Mouse (Mus musculus) heart, adult 18-20 months (tissue): ENCODE measurements around the gene Ptgir. TPM values are rescaled to one million over a fixed set of nuclear protein-coding genes. Genes with fewer than 3 reads are reported as not detected.

ENCODE experiments used
- DNase-seq, 2 experiments: peaks; one replicate each; pipeline ENCODE4 v3.0.0; 2021 to 2022; ENCODE audit warnings: mixed read lengths in 1 of 2
- long read RNA-seq, 2 experiments: library from polyadenylated mRNA; stranded (forward); transcript quantifications; one replicate each; pipeline ENCODE4 v2.0.0; 2021
- total RNA-seq, 2 experiments: library from RNA; stranded (reverse); gene quantifications; 2 replicates each; pipeline ENCODE4 v1.2.3; 2021

The Ptgir gene
- 1 to 10 TPM; 1.5 TPM for total RNA-seq
- long read RNA-seq, experiment 1, partial matches to known transcripts: 0 of 3 reads
- long read RNA-seq, experiment 1, other reads (novel, unspliced or antisense): 1 of 3 reads
- long read RNA-seq, experiment 2: 0 reads

DNA sequence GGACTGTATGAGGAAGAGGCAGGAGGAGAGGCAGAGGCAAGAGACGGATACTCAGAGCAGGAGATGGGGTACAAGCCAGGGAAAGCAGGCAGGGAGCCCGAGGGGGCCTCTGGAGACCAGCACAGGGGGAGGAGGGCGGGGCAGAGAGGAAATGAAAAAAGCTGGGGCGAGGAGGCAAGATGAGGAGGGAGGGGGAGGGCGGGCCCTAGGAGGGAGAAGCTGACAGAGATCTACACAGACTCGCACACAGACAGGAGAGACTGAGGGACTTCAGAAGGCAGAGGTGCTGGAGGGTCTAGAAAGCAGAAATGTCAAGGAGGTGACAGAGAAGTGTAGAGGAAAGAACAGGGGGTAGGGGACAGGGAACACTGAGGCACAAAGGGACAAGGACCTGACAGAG lies at the start of gene Ptgir:
TSS of gene Ptgir (plus strand) at position 210 of the 400 bp plus-strand sequence.
- DNase-seq: peak; percentile 88 to 90

DNA sequence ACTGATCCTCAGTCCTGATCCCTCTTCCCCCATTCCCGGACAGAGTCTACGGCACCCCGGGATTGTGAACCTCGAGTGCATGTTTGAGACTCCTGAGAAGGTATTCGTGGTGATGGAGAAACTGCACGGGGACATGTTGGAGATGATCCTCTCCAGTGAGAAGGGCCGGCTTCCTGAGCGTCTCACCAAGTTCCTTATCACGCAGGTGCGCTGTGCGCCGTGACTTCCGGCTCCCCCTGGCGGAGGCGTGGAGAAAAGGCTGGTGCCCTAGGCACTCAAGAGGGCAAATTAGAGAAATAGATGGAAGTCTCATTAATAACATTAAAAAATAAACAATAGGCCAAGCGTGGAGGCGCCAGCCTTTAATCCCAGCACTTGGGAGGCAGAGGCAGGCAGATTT lies 48.0 kb upstream of the Ptgir start:
- peak; percentile 28 to 51 for DNase-seq

DNA sequence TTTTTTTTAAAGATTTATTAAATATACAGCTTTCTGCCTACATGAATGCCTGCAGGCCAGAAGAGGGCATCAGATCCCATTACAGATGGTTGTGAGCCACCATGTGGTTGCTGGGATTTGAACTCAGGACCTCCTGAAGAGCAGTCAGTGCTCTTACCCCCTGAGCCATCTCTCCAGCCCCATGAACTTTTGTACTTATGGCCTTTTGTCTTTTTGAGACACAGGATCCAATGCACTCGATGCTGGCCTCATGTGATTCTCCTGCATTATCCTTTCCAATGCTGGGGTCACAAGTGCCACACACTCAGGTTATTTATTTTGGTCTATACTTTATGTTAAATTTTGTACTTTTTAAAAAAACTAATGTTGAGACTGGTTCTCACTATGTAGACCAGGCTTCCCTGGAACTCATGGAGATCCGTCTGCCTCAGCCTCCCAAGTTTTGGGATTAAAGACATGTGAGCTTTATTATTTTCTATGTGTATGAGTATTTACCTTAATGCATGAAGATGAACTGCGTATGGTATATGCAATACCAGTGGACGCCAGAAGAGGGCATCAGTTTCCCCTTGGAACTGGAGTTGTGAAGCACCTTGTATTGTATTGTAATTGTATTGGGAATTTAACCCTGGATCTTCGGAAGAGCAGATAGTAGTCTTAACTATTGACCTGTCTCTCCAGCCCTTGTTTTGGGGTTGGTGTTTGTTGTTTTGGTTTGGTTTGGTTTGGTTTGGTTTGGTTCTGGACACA lies 46.2 kb upstream of the Ptgir start:
- DNase-seq: peak; percentile 37 to 81

DNA sequence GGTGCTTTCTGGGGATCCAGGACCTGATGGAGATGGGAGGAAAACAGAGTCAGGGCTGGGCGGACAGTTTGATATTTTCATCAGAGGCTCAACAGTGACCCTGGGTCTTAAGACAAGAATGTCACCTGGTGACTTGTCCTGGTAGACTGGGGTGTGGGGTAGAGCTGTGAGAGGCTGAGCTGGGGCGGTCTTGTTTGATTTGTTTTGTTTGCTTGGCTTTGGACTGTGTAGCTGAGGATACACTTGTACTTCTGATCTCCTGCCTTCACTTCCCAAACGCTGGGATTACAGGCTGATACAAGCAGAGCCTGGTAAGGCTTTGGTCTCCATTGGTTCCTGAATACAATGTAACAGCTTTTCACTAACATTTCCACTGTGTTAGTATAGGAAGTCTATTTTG lies 38.8 kb upstream of the Ptgir start:
- no peak for DNase-seq

DNA sequence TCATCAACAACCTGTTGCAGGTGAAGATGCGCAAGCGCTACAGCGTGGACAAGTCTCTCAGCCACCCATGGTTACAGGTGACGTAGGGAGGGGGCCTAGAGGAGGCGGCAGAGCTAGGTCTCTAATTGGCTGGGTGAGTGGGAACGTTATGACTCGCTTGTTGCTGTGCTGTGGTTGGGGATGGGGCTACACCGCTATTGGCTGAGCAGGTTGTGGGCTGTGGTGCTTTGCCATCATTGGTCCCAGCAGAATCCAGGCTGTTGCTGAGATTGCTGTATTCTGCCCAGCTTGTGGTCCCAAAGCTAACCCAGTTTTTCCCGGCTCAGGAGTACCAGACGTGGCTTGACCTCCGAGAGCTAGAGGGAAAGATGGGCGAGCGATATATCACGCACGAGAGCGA lies 36.8 kb upstream of the Ptgir start:
- no peak for DNase-seq

DNA sequence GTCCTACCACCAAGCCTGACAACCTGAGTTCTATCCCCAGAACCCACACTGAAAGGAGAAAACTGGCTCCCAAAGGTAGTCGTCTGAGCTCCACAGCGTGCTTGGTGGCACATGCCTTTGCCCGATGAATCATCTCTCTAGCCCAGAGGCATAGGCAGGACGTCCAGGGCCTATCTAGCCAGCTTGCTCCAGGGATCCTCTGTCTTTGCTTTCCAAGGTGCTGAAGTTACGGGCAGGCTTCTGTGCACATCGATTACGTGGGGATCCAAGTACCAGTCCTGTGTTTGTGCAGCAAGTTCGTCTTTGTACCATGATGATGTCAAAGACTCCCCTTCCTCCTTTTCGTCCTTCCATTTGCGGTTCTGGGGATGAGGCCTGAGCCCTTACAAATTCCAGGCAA lies 34.7 kb upstream of the Ptgir start:
- DNase-seq: no peak

DNA sequence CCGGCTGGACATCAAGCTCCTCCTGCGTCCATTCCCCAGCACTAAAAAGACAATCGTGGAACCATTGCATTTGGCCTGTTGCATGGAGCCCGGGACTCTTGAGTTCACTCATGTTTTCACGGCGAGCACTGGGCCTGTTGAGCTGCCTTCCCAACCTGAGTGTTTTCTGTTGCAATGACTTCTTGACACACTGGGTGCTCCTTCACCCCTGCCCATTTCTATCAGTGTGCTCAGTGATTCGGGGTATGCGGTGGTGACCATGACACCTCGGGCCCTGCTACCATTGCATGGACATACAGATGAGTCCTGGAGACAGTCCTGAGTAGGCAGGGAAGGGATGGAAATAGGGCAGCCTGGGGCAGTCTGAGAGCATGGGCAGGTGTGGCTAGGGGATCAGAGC lies 33.8 kb upstream of the Ptgir start:
- no peak for DNase-seq

DNA sequence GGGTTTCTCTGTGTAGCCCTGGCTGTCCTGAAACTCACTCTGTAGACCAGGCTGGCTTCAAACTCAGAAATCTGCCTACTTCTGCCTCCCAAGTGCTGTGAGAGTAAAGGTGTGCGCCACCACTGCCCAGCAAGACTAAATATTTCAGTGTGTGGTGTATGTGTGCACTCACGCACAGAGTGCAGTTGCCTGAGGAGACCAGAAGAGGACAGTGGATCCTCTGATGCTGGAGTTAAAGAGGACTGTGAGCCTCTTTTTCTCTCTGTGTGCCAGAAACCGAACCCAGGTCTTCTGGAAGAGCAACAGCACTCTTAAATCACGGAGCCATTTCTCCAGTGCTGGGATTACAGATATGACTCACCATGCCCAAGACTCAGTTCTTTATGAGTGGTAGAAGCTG lies 32.9 kb upstream of the Ptgir start:
- no peak for DNase-seq

DNA sequence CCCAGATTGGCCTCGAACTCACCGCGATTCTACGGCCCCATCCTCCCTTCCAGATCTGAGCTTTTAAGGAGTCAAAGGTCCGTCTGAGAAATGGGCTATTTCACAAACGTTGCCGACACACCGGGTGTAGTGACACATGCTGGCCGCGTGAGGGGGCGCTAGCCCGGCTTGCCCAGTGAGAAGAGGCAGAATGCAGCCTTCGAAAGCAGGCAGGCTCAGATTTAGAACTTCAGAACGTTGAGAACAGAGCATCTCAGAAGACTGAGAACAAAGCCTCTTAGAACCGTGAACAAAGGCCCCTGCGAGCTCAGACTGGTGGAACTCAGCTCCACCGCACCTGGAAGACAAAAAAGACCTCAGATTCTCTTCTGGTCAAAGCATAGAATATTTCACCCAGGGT lies 32.1 kb upstream of the Ptgir start:
- peak; percentile 82 to 84 for DNase-seq

DNA sequence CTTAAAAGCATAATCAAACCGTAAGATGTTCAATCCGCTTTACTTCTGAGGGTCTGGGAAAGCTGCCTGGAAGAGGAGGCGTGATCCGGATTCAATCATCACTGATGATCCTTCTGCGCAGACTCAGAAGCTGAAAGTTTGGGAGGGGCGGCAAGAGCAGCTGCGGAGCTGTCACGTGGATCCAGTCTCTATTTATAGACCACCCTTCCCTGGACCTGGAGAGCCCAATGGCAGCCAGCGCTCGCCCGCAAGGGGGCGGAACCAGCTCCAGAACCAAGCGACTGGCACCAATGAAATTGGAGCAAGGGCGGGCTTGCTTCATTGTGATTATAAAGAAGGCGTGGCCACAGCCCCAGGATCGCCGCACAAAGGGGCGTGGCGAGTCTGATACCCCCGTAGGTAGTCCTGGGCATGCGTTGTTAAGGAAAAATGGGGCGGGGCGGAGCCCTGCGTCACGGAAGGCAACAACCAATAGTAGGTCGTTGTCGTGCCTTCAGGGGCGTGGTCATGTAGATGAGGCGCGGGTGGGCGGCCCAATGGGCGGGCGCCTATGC lies 31.5 kb upstream of the Ptgir start:
- DNase-seq: peak; percentile 100

DNA sequence AGATGAGACGGTGACA lies 31.2 kb upstream of the Ptgir start, which contains the start of gene Dact3:
TSS of gene Dact3 (plus strand) at position 8 of the 16 bp plus-strand sequence.
- DNase-seq: no peak

DNA sequence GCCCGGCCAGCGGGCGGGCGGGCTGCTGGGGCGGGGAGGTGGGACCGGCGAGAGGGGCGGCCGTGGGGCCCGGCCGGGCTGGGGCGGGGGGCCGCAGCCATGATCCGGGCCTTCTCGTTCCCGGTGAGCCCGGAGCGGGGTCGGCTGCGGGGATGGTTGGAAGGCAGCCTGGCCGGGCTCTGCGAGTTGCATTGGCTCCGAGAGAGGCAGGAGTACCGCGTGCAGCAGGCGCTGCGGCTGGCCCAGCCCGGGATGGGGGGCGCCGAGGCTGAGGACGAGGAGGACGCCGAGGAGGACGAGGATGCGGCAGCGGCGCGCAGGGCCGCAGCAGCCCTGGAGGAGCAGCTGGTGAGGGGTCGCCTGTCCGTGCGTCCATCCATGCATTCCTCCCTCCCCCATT lies 31.0 kb upstream of the Ptgir start:
- DNase-seq: no peak

DNA sequence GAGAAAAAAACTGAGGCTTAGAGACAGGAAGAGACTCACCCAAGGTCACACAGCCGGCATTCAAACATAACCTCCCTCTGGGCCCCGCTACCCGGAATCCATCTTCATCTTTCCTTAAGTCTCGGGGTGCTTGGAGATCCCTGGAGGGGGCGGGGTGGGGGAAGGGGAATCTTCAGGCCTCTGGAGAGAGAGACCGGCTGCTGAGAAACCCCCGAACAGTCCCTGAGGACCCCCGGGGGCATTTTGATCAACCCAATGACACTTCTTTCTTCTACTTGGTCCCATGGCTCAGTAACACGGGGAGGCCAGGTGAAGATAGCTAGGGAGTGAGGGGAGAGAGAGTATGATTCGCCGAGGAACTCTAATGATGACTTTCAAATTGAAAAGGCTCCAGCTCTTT lies 30.3 kb upstream of the Ptgir start:
- DNase-seq: no peak

DNA sequence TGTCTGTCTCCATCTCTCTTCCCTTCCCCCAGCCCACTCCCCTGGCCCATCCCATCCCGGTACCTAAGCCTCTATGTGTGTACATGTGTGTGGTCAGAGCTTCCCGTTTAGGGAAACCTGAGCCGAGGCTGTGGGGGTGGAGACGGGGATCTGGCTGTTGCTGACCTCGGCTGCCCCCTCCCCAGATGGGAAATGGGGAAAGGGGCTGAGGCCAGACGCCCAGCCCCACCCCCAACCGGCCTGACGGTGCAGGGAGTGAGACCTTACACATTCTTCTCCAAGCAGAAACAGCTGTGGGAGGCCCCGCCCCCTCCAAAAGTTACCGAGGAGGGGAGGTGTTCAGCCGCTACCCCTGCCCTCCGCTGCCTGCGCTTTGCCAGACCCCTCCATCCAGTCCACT lies 29.7 kb upstream of the Ptgir start:
- DNase-seq: peak in 1 of 2 experiments; percentile 32

DNA sequence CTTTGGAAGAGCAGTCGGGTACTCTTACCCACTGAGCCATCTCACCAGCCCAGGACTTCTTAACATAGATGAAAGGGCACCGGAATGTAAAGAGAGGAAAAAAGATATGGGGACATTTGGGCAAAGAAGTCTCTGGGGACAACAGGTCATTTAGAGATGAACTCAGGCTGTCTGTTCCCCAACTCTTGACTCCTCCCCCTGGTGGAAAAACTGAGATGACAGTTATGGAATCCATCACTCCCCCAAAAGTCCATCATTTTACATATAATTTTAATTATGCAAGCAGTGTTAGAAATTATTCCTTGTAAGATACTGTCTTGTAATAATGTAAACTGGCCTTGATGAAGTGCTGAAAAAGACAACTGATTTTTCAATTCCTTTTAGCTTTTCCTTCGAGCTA lies 28.6 kb upstream of the Ptgir start:
- DNase-seq: no peak

DNA sequence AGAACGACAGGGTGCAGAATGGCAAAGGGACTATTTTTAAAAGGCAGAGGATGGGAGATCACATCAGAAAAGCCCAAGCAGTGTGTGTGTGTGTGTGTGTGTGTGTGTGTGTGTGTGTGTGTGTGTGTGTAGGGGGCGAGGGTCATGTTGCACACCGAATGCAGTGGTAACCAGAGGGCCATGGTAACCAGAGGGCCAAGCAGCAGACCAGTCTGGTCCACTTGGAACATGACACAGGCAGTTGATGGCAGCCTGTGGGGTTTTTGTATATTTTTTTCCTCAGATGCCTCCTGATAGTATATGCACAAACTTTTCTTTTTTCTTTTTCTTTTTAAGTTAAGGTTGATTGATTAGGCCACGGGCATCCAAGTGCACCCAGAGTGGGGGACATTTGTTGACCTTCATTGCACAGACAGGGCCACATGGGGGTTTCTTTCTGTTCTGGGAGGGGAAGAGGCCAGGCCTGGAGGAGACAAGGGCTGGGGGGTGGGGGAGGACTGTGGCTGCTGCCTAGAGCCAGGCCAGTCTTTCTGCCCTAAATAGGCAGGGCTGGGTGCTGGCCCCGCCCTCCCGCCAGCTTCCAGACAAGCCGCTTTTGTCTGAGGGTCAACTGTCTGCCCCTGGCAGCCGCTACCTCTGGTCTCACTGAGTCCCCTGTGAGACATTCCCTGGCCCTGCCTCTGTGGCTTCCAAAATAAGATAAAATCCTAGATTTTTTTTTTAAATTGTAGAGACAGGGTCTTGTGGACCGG lies 26.3 kb upstream of the Ptgir start:
- DNase-seq: peak; percentile 47 to 68

DNA sequence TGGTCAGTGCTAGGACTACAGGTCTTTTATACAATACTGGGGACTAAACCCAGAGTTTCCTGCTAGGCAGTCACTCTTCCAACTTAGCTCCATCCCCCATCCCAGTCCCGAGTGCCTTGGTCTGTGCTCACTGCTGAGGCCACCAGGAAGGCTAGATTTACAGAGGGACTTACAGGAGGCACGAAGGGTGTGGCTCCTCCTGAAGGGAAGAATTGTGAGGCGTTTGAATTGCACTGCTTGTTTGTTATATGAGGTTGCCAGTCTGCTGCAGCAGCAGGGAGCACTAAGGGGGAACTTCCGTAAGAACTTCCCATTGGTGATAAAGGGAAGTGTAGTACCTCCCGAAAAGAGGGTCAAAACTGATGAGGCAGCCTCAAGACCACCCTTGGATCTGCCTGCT lies 25.7 kb upstream of the Ptgir start:
- no peak for DNase-seq

DNA sequence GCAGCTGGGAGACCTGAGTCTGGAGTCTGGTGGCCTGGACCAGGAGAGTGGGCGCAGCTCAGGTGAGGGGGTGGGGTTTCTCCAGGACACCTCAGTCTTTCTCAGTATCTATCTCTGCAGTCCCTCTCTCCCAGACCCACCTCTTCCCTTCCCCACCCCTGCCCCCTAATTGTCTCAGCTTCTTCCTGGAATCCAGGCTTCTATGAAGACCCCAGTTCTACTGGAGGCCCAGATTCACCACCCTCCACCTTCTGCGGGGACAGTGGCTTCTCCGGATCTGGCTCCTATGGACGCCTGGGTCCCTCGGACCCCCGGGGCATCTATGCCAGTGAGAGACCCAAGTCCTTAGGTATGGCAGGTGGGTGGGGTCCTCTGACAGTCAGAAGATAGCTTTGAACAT lies 23.1 kb upstream of the Ptgir start:
- no peak for DNase-seq

DNA sequence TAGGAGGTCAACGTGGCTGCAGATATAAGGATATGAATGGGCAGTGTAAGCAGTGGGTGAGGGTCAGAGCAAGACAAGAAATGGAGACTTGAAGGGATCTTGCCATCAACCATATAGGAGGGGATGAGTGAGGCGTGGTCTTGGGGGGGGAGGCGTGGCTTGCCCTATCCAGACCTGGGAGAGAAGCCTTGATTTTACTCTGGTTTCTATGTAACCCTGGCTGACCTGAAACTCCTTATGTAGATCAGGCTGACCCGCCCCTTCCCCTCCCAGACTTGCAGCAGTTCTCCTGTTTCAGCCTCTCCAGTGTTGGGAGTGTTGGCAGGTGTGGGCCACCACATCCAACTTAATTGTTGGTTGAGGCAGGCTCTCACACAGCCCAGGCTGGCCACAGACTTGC lies 22.0 kb upstream of the Ptgir start:
- no peak for DNase-seq

DNA sequence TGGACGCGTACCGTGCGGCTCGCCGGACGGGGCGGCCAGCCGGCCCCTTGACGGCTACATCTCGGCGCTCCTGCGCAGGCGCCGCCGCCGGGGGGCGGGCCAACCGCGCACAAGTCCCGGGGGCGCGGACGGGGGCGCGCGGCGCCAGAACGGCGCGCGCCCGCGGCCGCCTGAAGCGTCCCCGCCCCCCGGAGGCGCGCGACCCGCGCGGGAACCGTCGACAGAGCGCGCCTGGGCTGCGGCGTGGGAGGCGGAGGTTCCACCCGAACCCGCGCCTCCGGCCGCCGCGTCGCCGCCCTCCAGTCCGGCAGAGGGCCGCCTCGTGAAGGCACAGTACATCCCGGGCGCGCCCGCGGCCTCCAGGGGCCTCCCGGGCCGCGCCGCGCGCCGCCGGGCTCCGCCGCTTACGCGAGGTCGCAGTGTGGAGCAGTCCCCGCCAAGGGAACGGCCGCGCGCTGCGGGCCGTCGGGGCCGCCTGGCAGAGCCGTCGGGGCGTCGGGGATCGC lies 21.0 kb upstream of the Ptgir start:
- no peak for DNase-seq

DNA sequence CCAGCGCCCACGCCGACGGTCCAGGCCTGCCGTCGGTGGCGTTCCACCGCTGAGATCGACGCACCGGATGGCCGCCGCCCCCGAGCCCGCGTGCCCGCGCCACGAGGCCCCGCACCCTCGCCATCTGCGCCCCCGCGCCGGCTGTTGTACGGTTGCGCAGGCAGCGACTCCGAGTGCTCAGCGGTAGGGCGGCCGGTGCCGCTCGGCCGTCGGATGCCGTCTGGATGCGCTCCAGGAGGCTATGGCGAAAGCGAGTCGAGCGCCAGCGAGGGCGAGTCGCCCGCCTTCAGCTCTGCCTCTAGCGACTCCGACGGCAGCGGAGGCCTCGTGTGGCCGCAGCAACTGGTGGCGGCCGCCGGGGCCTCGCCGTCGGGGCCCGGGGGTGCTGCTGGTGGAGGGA lies 20.4 kb upstream of the Ptgir start:
- no peak for DNase-seq

DNA sequence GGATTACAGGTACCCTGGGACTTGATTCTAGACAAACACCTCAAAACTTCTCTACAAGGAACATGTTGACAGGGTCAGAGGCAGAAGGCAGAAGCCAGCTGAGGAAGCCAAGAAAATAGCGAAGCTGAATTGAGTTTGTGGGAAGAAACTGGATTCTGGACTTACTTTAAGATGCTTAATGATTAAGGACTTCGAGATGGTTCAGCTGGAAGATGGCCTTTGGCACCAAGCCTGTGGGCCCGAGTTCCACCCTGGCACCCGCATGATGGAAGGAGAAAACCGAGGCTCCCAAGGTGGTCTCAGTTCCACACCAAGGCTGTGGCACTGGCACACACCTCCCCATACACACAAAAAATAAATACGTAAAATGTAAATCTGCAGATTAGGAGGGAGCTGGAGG lies 15.8 kb upstream of the Ptgir start:
- DNase-seq: peak; percentile 73

DNA sequence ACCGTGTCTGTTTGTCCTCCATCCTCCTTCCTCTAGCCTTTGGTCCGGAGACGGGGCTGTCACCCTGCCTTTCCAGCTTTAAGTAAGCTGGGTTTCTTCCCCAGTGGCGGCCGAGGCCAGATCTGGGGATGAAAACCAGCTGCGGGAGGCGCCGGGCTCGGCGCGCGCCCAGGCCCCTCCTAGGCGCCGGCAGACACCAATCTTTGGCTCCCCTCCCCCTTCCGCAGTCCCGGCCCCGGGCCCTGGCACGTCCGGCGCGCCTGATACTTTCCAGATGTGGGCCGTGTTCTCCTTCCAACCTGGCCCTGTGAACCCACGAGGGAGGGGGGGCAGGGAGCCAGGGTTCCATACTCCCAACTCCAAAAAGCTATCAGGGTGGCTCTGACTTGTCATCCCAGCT lies 15.3 kb upstream of the Ptgir start:
- DNase-seq: peak; percentile 89 to 91
